Mouse (Mus musculus) gastrocnemius, postnatal 4 days (tissue): ENCODE data around the gene Myh14. TPM values are rescaled to one million over a fixed set of nuclear protein-coding genes. Genes with fewer than 3 reads are reported as not detected.
A peak's percentile ranks its signal among the peaks of the same experiment; 100 is the strongest.

Experiments
- DNase-seq, 2 experiments: peaks; one replicate each; pipeline ENCODE4 v3.0.0; 2021 to 2022; ENCODE audit warnings: low spot score in 2 of 2, mixed read lengths in 2 of 2
- total RNA-seq, 2 experiments: library from RNA; stranded (reverse); gene quantifications; 2 replicates each; pipeline ENCODE4 v1.2.3; 2021

The Myh14 gene
- total RNA-seq, 2 experiments from 2014 or later: 25.7 to 26.6 TPM

DNA sequence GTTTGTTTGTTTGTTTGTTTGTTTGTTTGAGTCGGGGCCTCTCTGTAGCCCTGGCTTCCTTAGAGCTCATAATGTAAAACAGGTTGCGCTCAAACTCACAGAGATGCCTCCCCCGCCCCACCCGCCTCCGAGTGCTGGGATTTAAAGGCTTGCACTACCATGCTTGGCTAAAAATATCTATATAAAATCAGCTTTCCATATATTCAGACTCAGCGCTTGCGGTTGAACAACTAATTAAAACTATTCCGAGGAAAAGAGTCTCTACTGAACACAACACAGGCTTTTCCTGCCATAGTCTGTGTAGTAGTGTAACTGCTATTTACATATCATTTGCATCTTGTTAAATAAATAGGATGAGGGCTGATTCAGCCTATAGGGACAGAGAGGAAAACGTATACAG, 34.0 kb downstream of the Myh14 start:
- DNase-seq: no peak

DNA sequence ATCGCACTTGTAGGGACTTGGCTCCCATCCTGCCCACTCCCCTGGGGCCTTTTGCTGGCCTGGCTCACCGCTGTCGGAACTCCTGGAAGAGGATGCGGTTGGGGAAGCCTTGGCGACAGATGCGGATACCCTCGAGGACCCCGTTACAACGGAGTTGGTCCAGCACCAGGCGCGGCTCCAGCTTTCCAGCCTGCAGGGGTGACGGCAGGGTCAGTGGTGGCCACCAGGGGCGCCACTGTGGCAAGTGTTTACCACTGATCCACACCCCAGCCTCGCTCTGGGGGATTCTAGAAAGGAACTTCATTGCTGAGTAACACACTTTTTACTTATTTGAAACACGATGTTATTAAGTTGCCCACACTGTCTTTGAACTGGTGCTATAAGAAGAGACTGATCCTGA, 37.2 kb downstream of the Myh14 start:
- peak in 1 of 2 experiments; percentile 44 for DNase-seq

DNA sequence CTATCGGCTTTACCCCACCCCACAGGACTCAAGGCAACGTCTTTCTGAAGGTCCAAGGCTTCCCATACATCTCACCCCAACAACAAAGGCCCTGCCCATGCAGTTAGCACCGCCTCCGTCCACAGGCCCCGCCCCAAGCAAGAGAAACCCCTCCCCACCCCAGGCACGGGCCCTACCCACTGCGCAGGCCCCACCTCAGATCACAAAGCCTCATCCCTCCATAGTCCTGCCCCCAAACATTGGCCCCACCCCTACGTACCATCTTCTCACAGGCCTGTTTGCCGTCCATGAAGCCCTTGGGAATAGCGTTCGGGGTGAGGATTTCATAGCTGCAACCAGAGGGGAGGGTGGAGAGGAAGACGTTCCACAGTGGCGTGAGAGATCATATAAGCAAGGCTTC, 38.0 kb downstream of the Myh14 start:
- DNase-seq: no peak

DNA sequence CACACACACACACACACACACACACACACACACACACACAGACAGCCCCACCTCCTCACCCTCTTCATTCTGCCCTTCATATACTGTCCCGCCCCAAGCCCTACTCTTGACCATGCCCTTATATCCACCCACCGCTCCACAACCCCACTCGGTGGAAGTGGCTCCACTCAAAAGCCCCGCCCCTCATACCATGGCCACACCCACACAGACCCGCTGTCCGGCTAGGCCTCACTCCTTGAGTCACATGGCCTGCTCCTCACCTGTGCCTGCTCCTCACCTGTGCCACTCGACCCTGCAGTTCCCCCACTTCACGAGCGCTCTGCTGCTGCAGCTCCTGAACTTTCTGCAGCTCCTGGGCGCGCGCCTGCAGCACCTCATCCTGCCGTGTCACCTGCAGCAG, 40.2 kb downstream of the Myh14 start:
- no peak for DNase-seq

DNA sequence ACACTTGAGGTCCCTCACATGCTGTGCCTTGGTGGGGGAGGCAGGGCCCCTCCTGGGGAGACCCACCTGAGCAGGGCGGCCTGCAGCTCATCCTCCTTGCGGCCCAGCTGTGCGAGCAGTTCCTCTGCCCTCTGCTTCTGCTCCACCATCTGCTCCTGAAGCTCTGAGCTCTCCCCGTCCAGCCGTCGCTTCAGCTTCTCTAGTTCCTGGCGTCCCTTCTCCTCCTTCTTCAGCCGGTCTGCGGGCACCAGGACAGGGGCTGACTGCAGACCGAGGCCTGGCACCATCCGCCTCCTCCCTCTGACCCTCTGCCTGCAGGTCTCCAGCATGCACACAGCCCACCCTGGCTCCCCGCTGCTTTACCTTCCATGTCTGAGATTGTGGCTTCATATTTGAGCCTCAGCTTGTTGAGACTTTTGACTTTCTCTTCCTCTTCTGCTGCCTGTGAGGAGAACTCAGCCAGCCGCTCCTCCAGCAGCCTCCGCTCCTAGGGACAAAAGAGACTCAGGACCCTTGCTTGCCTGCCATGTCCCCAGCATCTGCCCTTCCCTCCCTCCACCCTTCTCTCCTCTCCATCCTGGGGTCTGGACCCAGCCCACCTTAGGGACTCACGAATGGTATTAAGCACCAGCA, 42.1 kb downstream of the Myh14 start:
- DNase-seq: no peak

DNA sequence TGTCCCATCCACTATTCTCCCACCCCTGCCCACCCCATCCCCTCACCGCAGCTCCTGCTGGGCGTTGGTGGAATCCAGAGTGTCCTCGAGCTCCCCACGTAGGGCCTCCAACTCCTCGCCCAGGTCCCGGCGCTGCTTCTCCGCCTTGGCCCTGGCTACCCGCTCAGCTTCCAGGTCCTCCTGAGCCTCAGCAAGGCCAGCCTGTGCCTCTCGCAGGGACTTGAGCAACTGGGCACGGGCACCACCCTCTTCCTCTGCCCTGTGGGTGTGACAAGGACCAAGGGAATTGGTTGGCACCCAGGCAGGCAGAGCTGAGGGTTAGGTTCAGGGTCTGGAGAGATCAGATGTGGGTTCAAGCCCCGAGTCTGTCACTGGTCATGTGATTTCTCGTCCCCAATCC, 43.7 kb downstream of the Myh14 start:
- DNase-seq: no peak

DNA sequence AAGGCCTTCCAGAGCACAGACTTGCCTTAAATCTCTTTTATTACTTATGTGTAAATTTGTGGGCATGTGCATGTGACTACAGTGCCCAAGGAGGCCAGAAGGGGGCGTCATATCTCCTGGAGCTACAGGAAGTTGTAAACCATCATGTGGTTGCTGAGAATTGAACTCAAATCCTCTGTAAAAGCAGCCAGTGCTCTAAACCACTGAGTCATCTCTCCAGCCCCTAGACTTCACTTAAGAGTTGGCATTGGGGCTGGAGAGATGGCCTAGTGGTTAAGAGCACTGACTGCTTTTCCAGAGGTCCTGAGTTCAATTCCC, 44.6 kb downstream of the Myh14 start:
- DNase-seq: no peak

DNA sequence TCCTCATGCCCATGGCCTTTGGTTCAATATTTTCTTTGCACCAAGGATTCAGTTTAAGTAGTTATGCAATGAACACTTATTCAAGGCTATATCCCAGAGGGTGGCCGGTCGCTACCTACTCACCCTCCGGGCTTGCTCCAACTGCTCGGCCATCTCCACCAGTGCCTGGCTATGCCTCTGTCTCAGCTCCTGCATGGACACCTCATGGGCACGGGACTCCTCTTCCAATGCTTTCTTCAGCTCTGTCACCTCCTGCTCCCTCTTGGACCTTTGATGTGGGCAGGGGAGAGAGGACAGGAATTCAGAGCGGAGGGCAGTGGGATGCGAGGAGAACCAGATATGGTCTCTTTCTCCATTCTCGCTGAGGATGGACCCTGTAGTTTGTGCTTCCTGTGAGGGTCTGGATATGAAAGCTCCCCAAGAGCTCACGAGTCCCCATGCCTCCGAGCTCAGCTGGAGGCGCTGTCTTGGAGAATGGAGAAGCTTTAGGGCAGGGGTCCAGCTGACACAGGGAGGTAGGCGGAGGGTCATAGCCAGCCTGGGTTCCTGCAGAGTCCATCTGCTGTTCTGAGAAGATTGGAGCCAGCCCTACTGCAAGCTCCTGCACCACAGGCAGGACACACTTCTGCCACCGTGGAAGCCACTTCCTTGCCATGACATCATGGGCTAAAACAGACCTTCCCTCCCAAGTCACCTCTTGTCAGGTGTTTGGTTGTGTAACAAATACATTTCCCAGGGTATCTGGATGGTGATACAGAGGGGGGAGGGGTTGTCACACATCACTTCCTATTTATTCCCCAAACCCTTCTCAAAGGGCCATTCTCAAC, 45.2 kb downstream of the Myh14 start:
- no peak for DNase-seq

DNA sequence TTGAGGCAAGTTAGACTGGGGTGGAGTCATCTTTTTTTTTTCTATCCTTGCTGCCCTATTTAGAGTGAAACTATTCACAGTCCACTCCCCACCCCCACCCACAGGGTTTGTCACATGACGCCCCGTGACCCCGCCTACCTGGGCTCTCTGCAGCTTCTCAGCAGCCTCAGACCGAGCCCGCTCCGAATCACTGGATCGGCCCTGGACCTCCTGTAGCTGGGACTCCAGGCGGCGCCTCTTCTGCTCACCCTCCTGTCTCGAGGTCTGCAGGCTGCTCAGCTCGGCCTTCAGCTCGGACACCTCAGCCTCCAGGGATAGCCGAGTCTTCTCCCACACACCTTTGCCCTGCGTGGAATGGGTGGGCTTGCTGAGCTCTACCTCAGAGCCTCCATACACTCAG, 45.8 kb downstream of the Myh14 start:
- no peak for DNase-seq

DNA sequence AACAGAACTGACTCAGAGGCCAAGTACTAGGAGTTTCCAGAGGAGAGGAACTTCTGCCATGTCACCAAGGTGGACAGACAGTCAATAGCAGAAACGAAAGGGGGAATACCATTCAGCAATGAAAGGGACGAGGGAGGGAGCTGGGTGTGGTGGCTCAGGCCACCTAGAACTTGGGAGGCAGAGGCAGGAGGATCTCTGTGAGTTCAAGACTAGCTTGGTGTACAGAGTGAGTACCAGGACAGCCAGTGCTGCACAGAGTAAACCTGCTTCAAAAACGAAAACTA, 46.2 kb downstream of the Myh14 start:
- no peak for DNase-seq

DNA sequence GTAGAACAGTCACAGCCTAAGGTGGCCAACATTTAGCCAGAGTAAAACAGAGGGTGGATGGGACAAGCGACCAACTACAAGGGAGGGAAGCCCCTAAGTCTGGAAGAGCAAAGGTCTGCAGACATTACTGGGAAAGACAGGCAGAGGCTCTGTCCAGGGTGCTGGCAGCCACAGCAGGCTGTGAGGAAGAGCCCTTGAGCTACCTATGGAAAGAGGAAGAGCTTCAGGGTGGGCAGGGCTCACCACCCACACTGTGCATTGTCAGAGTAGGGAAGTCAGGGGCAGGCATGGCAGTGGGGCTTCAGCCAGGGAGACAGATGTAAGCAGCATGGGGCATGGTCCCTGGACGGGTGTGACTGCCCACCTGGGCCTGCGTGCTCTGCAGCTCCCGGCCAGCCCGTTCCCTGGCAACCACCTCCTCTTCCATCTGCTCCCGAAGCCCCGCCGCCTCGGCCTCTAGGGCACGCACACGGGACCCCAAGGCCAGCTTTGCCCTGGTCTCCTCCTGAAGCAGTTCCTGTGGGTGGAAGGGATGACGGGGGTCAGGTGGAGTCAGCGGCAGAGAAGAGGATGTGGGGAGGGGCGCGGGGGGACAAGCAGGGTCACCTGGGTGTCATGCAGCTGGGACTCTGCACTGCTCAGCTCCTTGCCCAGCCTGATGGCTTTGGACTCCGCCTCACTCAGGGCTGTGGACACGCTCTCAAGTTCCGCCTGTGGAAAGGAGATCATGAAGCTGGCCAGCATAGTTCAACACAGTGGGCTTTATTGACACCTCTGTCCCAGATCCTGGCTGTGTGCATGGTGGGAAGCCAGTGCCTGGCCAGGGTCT, 46.7 kb downstream of the Myh14 start:
- no peak for DNase-seq

DNA sequence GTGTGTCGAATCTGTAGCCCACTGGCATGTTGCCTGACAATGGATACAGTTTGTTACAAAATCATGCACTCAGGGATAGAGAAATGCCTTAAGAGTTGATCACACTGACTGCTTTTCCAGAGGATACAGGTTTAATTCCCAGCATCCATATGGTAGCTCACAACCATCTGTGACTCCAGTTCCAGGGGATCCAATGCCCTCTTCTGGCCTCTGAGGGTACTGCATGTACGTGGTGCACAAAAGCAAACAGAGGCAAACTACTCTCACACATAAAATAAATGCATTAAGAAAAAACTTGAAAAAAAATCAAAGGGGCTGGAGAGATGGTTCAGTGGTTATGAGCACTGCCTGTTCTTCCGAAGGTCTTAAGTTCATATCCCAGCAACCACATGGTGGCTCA, 53.6 kb downstream of the Myh14 start:
- no peak for DNase-seq

DNA sequence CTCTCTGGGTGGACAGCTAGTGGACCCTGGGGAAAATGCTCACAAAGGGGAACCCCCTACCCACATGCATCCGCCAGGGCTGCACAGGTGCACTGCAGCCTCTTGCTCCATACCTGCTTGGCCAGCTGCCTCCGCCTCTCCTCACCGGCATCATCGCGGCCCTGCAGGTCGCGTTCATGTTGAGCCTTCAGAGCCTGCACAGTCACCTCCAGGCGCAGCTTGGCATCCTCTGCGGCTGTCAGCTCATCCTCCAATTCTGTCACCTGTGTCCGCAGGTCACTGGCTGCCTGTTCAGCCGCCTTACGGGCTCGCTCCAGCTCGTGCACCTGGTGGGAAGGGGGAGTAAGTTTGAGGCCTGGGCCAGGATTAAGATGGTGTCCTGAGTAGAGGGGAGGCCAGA, 54.7 kb downstream of the Myh14 start:
- no peak for DNase-seq

DNA sequence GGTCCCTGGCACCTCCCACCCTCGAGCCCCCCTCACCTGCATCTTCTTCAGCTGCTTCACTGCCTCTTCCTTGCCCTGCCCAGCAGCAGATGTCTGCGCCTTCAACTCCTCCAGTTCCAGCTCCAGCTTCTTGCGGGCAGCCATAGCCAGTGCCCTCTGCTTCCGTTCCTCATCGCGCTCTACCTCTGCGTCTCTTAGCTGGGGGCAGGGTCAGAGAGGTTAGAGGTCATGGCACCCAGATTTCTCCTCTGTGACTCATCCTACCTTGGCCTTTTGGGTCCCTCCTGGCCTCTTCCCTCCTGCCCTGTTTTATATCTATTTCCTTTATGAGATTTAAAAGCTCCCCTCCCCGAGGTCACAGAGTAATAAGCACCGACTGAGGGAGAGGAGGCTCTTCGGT, 55.3 kb downstream of the Myh14 start:
- DNase-seq: no peak

DNA sequence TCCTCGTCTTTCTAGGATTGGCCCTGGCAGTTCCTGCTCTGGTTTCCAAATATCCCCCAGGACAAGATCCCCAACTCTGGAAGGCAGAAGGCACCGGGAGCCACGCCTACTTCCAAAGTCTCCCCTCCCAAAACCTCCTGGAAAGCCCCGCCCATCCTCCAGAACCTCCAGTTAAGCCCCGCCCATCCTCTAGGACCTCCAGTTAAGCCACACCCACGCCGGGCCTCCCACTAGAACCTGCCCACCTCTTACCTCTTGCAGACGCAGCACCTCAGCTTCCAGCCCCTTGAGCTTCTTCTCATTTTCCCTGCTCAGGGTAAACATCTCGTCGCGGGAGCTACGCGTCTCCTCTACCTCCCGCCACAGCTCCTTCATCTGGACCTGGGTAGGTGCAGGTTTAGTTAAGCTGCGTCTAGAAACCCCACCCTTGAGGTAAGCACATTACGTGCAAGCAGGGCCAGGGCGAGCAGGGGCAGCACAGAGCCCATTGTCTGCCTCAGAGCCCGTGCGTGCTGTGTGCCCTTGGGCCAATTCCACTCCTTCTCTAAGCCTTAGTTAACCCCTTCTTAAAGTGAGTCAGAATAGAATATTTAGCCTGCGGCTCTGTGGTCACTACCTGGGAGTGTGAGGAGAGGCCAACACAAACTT, 56.5 kb downstream of the Myh14 start:
- DNase-seq: no peak

DNA sequence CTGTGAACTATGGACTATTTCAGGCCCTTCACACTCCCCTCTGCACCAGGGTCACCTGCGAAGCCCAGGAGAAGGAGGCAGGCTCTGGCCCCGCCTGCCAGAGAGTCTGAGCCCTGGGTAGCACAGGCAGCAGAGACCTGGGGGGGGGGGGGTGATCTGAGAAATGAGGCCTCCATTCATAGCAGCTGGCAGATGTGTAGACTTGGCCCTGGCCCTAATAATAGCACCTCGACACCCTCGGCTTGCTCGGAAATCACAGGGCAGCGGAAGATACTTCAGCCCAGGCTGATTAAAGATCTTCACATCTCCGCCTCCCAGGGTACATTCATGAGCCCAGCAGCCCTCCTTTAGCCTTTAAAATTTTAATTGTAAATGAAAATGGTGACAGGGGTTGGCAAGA, 58.5 kb downstream of the Myh14 start:
- DNase-seq: no peak

DNA sequence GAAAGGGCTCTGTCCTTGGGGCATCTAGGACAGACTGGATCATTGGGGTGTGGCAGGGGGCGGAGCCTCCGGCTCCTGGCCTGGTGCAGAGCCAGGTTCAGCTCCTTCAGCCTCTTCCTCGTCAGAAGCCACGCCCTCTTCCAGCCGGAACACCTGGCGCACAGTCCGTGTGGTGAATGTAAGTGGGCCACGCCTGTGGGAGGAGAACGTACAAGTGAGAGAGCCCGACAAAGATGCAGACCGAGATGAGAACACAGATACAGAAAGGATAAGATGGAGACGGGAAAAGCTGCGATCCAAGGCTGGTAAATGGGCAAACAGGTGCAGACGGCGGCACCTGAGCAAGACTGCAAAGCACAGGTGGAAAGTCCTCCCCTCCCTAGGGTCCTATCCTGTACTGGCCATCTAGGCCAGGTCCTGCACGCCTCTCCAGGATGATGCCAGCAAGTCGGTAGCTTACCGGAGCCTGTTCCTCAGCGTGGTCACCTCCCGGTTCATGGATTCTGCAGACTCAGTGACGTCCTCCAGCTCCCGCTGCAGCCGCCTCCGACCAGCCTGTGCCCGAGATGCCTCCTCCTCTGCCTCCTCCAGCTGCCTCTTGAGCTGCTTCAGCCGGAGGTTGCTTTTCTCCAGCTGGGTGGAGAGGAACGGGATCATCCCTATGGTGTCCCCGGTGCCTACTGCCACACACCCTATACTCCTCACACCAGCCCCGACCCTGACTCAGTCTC, 64.3 kb downstream of the Myh14 start:
- no peak for DNase-seq

DNA sequence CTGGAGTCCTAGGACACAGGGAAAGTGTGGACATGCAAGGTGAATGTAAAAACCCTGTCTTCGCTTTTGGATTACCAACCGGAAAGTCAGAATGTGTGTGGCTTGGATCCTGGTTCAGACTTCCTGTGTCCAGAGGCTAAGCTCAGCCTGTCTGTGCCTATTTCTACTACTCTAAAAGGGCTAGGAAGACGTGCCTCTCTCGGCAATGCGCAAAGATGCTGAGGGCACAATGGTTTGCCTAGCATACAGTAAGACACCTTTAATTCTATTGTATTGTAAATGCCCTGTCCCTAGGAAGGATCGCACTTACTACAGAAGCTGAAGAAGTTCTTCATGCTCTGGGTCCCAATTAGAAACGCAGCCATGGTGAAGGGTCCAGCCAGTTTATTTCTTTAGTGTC, 65.2 kb downstream of the Myh14 start:
- DNase-seq: no peak

DNA sequence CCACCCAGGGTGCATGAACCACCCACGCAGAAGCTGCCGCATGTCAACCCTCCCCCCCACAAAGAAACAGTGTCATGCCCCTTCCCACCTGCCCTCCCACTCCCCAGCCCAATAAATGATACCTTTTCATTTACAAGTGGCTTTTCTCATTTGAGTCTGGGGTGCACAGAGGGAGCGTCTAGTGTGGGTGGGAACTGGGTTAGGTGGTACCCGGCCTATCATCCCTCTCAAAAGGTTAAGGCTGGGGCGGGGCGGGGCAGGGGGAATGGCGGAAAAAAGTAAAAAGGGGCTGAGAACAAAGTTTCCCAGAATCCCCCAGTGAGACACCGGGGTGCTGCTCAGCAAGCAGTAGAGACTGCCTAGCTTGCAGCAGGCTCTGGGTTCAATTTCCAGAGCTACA, 66.0 kb downstream of the Myh14 start:
- DNase-seq: no peak

DNA sequence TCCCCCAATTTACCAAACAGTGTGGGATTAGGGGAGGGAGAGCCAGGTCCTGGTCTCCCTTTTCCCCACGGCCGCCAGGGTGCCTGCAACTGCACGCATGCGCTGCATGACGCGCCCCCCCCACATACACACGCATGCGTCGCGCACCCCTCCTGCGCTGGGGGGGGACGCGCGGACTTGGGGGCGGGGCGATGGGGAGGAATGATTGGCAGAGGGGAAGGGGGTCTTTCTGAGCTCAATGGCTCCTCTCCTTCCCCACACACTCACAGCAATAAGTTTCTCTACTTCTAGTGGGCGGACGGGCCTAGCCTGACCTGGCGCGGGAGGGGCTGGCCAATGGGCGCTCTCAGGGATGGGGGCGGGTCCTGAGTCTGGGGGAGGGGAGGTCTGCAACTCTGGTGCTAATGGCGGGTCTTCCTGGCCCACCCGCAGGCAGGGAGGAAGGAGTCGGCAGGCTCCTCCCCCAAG, 66.5 kb downstream of the Myh14 start:
- DNase-seq: no peak

DNA sequence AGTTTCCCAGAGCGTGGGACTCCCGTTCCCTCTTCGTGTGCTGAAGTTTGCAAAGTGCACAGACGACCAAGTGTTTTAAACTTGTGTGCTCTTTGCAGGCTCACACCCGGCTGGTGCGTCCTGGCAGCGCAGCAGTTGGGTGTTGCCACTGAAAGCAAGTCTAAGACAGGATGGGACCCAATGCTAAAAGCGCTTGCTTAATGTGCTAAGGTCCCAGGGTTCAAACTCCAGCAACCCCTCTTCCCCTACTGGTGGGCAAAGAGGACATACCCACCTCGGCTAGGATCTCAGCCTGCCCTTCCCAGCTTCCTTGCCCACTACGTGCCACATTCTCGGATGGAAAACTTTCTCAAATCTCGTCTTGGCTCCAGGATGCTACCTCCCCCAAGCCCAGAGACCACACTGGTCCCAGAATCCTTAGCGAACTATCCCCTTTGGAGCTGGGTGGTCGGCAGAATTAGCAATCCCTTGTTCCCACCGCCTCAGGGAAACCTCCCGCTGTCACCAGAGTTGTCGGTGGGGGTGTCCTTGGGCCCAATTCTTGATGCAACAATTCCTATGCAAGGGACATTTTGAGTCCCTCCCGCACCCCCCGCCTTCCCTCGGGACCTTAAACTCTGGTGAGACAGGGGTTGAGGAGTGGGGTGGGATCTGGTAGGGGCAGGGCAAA, 67.3 kb downstream of the Myh14 start:
- DNase-seq: no peak
